Mouse (Mus musculus) MEL (cell line): ENCODE measurements around the gene Artn. TPM values are rescaled to one million over a fixed set of nuclear protein-coding genes. Genes with fewer than 3 reads are reported as not detected.

Experiments
- DNase-seq: peaks from one replicate; pipeline ENCODE4 v3.0.0; 2011; ENCODE audit warnings: low read depth, low spot score
- H3K27ac ChIP-seq: 2 replicates; pipeline ENCODE4 v1.5.1; 2012; ENCODE audit warnings: low read depth, mild to moderate bottlenecking, control low read depth, low read length, moderate library complexity; ENCODE audit not compliant: control insufficient read depth
- H3K27me3 ChIP-seq, 2 experiments: fragments of 150-350 bp in 1 of 2; sonication (generic) in 1 of 2; 2 replicates each; pipeline ENCODE4 v1.6.1; 2012; ENCODE audit warnings: low read length in 2 of 2, mild to moderate bottlenecking in 2 of 2, improper control_type of control experiment in 1 of 2, moderate library complexity in 1 of 2; ENCODE audit not compliant: insufficient read depth in 2 of 2, control insufficient read depth in 1 of 2
- H3K36me3 ChIP-seq, 2 experiments: 2 replicates each; pipeline ENCODE4 v1.6.1; 2012 to 2014; ENCODE audit warnings: low read length in 2 of 2, improper control_type of control experiment in 1 of 2, inconsistent platforms in 1 of 2, mild to moderate bottlenecking in 1 of 2; ENCODE audit not compliant: insufficient read depth in 2 of 2, control insufficient read depth in 1 of 2
- H3K4me1 ChIP-seq, 2 experiments: fragments of 150-350 bp in 1 of 2; sonication (generic) in 1 of 2; 2 replicates each; pipeline ENCODE4 v1.6.1; 2012; ENCODE audit warnings: low read length in 2 of 2, improper control_type of control experiment in 1 of 2, mild to moderate bottlenecking in 1 of 2; ENCODE audit not compliant: insufficient read depth in 2 of 2, control insufficient read depth in 1 of 2
- H3K4me3 ChIP-seq, 2 experiments: fragments of 150-350 bp in 1 of 2; sonication (generic) in 1 of 2; 2 replicates each; pipeline ENCODE4 v1.5.1; 2012; ENCODE audit warnings: low read depth in 2 of 2, low read length in 2 of 2, mild to moderate bottlenecking in 2 of 2, moderate library complexity in 2 of 2, control low read depth in 1 of 2, improper control_type of control experiment in 1 of 2; ENCODE audit not compliant: control insufficient read depth in 1 of 2, insufficient read depth in 1 of 2
- H3K79me2 ChIP-seq: 2 replicates; pipeline ENCODE4 v1.6.1; 2012; ENCODE audit warnings: mild to moderate bottlenecking, low read length, moderate library complexity; ENCODE audit not compliant: control insufficient read depth, poor library complexity, insufficient read depth
- H3K9ac ChIP-seq: 2 replicates; pipeline ENCODE4 v1.6.1; 2012; ENCODE audit warnings: low read depth, mild to moderate bottlenecking, control low read depth, low read length, moderate library complexity; ENCODE audit not compliant: control insufficient read depth, poor library complexity, severe bottlenecking
- H3K9me3 ChIP-seq: fragments of 150-350 bp; sonication (generic); replicated peaks from 2 replicates; pipeline ENCODE4 v1.6.1; 2012; ENCODE audit warnings: mild to moderate bottlenecking, low read length, improper control_type of control experiment, moderate library complexity; ENCODE audit not compliant: insufficient read depth
- BHLHE40 ChIP-seq: IDR thresholded peaks from 2 replicates; pipeline ENCODE4 v1.6.1; 2012; ENCODE audit warnings: low read depth, mild to moderate bottlenecking, inconsistent platforms, low read length, improper control_type of control experiment, borderline replicate concordance
- CHD1 ChIP-seq: IDR thresholded peaks from 2 replicates; pipeline ENCODE4 v1.6.1; 2012; ENCODE audit warnings: low read depth, mild to moderate bottlenecking, inconsistent platforms, low read length, improper control_type of control experiment
- CHD2 ChIP-seq: IDR thresholded peaks from 2 replicates; pipeline ENCODE4 v1.6.1; 2011; ENCODE audit warnings: low read length, improper control_type of control experiment
- CTCF ChIP-seq, 3 experiments: IDR thresholded peaks in 2 of 3; conservative IDR thresholded peaks in 1 of 3; 2 replicates each; pipeline ENCODE4 v1.5.1; 2011 to 2012; ENCODE audit warnings: low read length in 3 of 3, low read depth in 2 of 3, mild to moderate bottlenecking in 2 of 3, improper control_type of control experiment in 1 of 3, inconsistent platforms in 1 of 3, mixed read lengths in 1 of 3, moderate library complexity in 1 of 3; ENCODE audit not compliant: control insufficient read depth in 1 of 3, insufficient read depth in 1 of 3, poor library complexity in 1 of 3, severe bottlenecking in 1 of 3
- ELF1 ChIP-seq: IDR thresholded peaks from 2 replicates; pipeline ENCODE4 v1.6.1; 2014; ENCODE audit warnings: low read depth, mild to moderate bottlenecking, inconsistent platforms, low read length, improper control_type of control experiment, moderate library complexity
- EP300 ChIP-seq, 2 experiments: IDR thresholded peaks; 2 replicates each; pipeline ENCODE4 v1.6.1; 2011; ENCODE audit warnings: improper control_type of control experiment in 2 of 2, low read length in 2 of 2, low read depth in 1 of 2, mild to moderate bottlenecking in 1 of 2
- ETS1 ChIP-seq: IDR thresholded peaks from 2 replicates; pipeline ENCODE4 v1.6.1; 2012; ENCODE audit warnings: low read depth, mild to moderate bottlenecking, inconsistent platforms, low read length, improper control_type of control experiment, moderate library complexity
- GABPA ChIP-seq: IDR thresholded peaks from 2 replicates; pipeline ENCODE4 v1.6.1; 2012; ENCODE audit warnings: low read depth, mild to moderate bottlenecking, inconsistent platforms, low read length, improper control_type of control experiment, moderate library complexity
- GATA1 ChIP-seq: IDR thresholded peaks from 2 replicates; pipeline ENCODE4 v1.6.1; 2011; ENCODE audit warnings: low read depth, low read length, improper control_type of control experiment
- HCFC1 ChIP-seq: IDR thresholded peaks from 2 replicates; pipeline ENCODE4 v1.6.1; 2012; ENCODE audit warnings: low read depth, mild to moderate bottlenecking, inconsistent platforms, low read length, improper control_type of control experiment, moderate library complexity
- JUND ChIP-seq: IDR thresholded peaks from 2 replicates; pipeline ENCODE4 v1.6.1; 2011; ENCODE audit warnings: low read depth, mild to moderate bottlenecking, improper control_type of control experiment, low read length
- KAT2A ChIP-seq: conservative IDR thresholded peaks from 2 replicates; pipeline ENCODE4 v1.6.1; 2012; ENCODE audit warnings: low read depth, low read length, improper control_type of control experiment, inconsistent platforms
- MAFK ChIP-seq: IDR thresholded peaks from 2 replicates; pipeline ENCODE4 v1.6.1; 2011; ENCODE audit warnings: low read depth, mild to moderate bottlenecking, low read length, improper control_type of control experiment, borderline replicate concordance
- MAX ChIP-seq: IDR thresholded peaks from 2 replicates; pipeline ENCODE4 v1.6.1; 2011; ENCODE audit warnings: low read length, improper control_type of control experiment
- MAZ ChIP-seq: IDR thresholded peaks from 2 replicates; pipeline ENCODE4 v1.6.1; 2012; ENCODE audit warnings: low read depth, mild to moderate bottlenecking, inconsistent platforms, low read length, improper control_type of control experiment
- MXI1 ChIP-seq: IDR thresholded peaks from 2 replicates; pipeline ENCODE4 v1.6.1; 2011; ENCODE audit warnings: mild to moderate bottlenecking, low read depth, low read length, improper control_type of control experiment
- MYB ChIP-seq: IDR thresholded peaks from 2 replicates; pipeline ENCODE4 v1.6.1; 2011; ENCODE audit warnings: mild to moderate bottlenecking, low read depth, low read length, improper control_type of control experiment
- MYC ChIP-seq: IDR thresholded peaks from 2 replicates; pipeline ENCODE4 v1.6.1; 2011; ENCODE audit warnings: low read depth, mild to moderate bottlenecking, low read length, improper control_type of control experiment, moderate library complexity
- NELFE ChIP-seq: IDR thresholded peaks from 2 replicates; pipeline ENCODE4 v1.6.1; 2011; ENCODE audit warnings: low read depth, low read length, improper control_type of control experiment
- NRF1 ChIP-seq: IDR thresholded peaks from 2 replicates; pipeline ENCODE4 v1.6.1; 2014; ENCODE audit warnings: low read depth, mild to moderate bottlenecking, inconsistent platforms, low read length, improper control_type of control experiment, moderate library complexity; ENCODE audit not compliant: poor library complexity, insufficient read depth, severe bottlenecking
- POLR2A ChIP-seq, 2 experiments: IDR thresholded peaks; 2 replicates each; pipeline ENCODE4 v1.6.1; 2011 to 2012; ENCODE audit warnings: low read length in 2 of 2, mild to moderate bottlenecking in 2 of 2, control low read depth in 1 of 2, improper control_type of control experiment in 1 of 2, low read depth in 1 of 2, moderate library complexity in 1 of 2; ENCODE audit not compliant: control insufficient read depth in 1 of 2, insufficient read depth in 1 of 2, poor library complexity in 1 of 2
- POLR2AphosphoS2 ChIP-seq: IDR thresholded peaks from 2 replicates; pipeline ENCODE4 v1.6.1; 2011; ENCODE audit warnings: low read length, improper control_type of control experiment
- POLR2AphosphoS5 ChIP-seq: IDR thresholded peaks from 2 replicates; pipeline ENCODE4 v1.6.1; 2012; ENCODE audit warnings: low read depth, borderline replicate concordance, mild to moderate bottlenecking, inconsistent platforms, low read length, moderate library complexity, mixed read lengths
- RAD21 ChIP-seq: IDR thresholded peaks from 2 replicates; pipeline ENCODE4 v1.6.1; 2011; ENCODE audit warnings: mild to moderate bottlenecking, low read depth, low read length, improper control_type of control experiment
- RCOR1 ChIP-seq: IDR thresholded peaks from 2 replicates; pipeline ENCODE4 v1.6.1; 2012; ENCODE audit warnings: low read depth, mild to moderate bottlenecking, inconsistent platforms, low read length, improper control_type of control experiment
- SIN3A ChIP-seq: IDR thresholded peaks from 2 replicates; pipeline ENCODE4 v1.6.1; 2012; ENCODE audit warnings: low read length, improper control_type of control experiment, inconsistent platforms
- SMC3 ChIP-seq: IDR thresholded peaks from 2 replicates; pipeline ENCODE4 v1.6.1; 2011; ENCODE audit warnings: low read depth, low read length, improper control_type of control experiment
- TAL1 ChIP-seq: IDR thresholded peaks from 2 replicates; pipeline ENCODE4 v1.6.1; 2012; ENCODE audit warnings: mild to moderate bottlenecking, inconsistent platforms, low read length, moderate library complexity, mixed read lengths
- TBP ChIP-seq: IDR thresholded peaks from 2 replicates; pipeline ENCODE4 v1.8.0; 2011; ENCODE audit warnings: low read depth, low read length, improper control_type of control experiment
- TCF12 ChIP-seq: IDR thresholded peaks from 2 replicates; pipeline ENCODE4 v1.6.1; 2014; ENCODE audit warnings: low read depth, mild to moderate bottlenecking, inconsistent platforms, low read length, improper control_type of control experiment, moderate library complexity
- UBTF ChIP-seq: IDR thresholded peaks from 2 replicates; pipeline ENCODE4 v1.6.1; 2012; ENCODE audit warnings: low read depth, mild to moderate bottlenecking, inconsistent platforms, low read length, improper control_type of control experiment, moderate library complexity, borderline replicate concordance; ENCODE audit not compliant: insufficient read depth
- USF1 ChIP-seq: IDR thresholded peaks from 2 replicates; pipeline ENCODE4 v1.6.1; 2014; ENCODE audit warnings: low read depth, mild to moderate bottlenecking, inconsistent platforms, low read length, improper control_type of control experiment, moderate library complexity
- USF2 ChIP-seq, 2 experiments: IDR thresholded peaks; 2 replicates each; pipeline ENCODE4 v1.6.1; 2011 to 2012; ENCODE audit warnings: improper control_type of control experiment in 2 of 2, low read length in 2 of 2, borderline replicate concordance in 1 of 2, inconsistent platforms in 1 of 2, low read depth in 1 of 2, mild to moderate bottlenecking in 1 of 2; ENCODE audit not compliant: insufficient read depth in 1 of 2
- ZC3H11A ChIP-seq: IDR thresholded peaks from 2 replicates; pipeline ENCODE4 v1.6.1; 2012; ENCODE audit warnings: low read depth, mild to moderate bottlenecking, inconsistent platforms, low read length, improper control_type of control experiment
- ZMIZ1 ChIP-seq: IDR thresholded peaks from 2 replicates; pipeline ENCODE4 v1.6.1; 2012; ENCODE audit warnings: low read depth, mild to moderate bottlenecking, inconsistent platforms, low read length, improper control_type of control experiment, moderate library complexity
- ZNF384 ChIP-seq: IDR thresholded peaks from 2 replicates; pipeline ENCODE4 v1.6.1; 2012; ENCODE audit warnings: low read depth, mild to moderate bottlenecking, inconsistent platforms, low read length, improper control_type of control experiment
- polyA plus RNA-seq, 2 experiments: library from polyadenylated mRNA; stranded (reverse) in 1 of 2; unstranded in 1 of 2; fragments of >175 nt in 1 of 2; fragments of >200 nt in 1 of 2; gene quantifications; 2 replicates each; pipeline versions ENCODE4 v1.2.1 to v1.2.4; 2012; ENCODE audit warnings: low replicate concordance in 2 of 2, low read depth in 1 of 2; ENCODE audit not compliant: insufficient read length in 2 of 2, insufficient read depth in 1 of 2, missing spikeins in 1 of 2
- total RNA-seq: library from RNA; depleted of rRNA; stranded (reverse); fragments of 300-350 nt; gene quantifications from 2 replicates; pipeline ENCODE4 v1.2.3, GENCODE M21; 2012

The Artn gene
- total and polyA plus RNA-seq, 3 experiments, result 0.08 to 0.21 TPM; not detected in 1

GRCm38 (mm10) chr4:117887133-117887532 is 42.4 kb downstream of the Artn start, which contains the start of gene Atp6v0b:
Gene Atp6v0b (minus strand): TSS chr4:117887333.
- Histone ChIP-seq H3K4me1 (peaks cover 0 to 15% of the 10 kb centered on the region in 2 experiments; a peak in 3 of 4 replicates), H3K79me2 (peaks cover 25% of the 10 kb centered on the region), H3K27me3 (no peaks in the 10 kb centered on the region), H3K4me3 (peak within 1 kb of the TSS; percentile 60 to 90), H3K9me3 (no peaks in the 10 kb centered on the region), H3K27ac (peak within 1 kb of the TSS; percentile 62), H3K36me3 (peaks cover 0 to 3% of the 10 kb centered on the region in 2 experiments; a peak in 3 of 4 replicates), H3K9ac (peak within 1 kb of the TSS; percentile 93)
- peak; percentile 68 for TF ChIP-seq ELF1
- TF ChIP-seq GATA1, result no peak
- no peak for TF ChIP-seq MAFK
- TF ChIP-seq POLR2AphosphoS2, result no peak
- TF ChIP-seq JUND, result no peak
- TF ChIP-seq TAL1, result no peak
- no peak for TF ChIP-seq TBP
- no peak for TF ChIP-seq UBTF
- no peak for TF ChIP-seq MAZ
- peak; percentile 99 for TF ChIP-seq USF1
- peak; percentile 56 to 81; a peak in 3 of 4 replicates for TF ChIP-seq POLR2A (IDR thresholded peaks at IDR 0.05; ENCODE audit: control insufficient read depth in 1 of 2, insufficient read depth in 1 of 2, low read depth in 1 of 2, low read length in 2 of 2, poor library complexity in 1 of 2)
- TF ChIP-seq EP300 (IDR thresholded peaks at IDR 0.05; ENCODE audit: low read depth in 1 of 2, low read length in 2 of 2), result no peak
- no peak for TF ChIP-seq CHD2
- peak; percentile 64; the same call in 1 of the 2 replicates for TF ChIP-seq ETS1
- TF ChIP-seq SMC3, result no peak
- 0 out of 6 replicates have a peak, but pooled peaks of 1 of the 3 experiments have one; percentile 0 for TF ChIP-seq CTCF (IDR thresholded peaks at IDR 0.05 in 2 of 3, conservative IDR thresholded peaks at IDR 0.05 in 1 of 3; ENCODE audit: control insufficient read depth in 1 of 3, insufficient read depth in 1 of 3, low read depth in 2 of 3, low read length in 3 of 3, poor library complexity in 1 of 3, severe bottlenecking in 1 of 3)
- TF ChIP-seq CHD1, result no peak
- peak; percentile 90 for TF ChIP-seq KAT2A
- TF ChIP-seq RCOR1, result 0 out of 2 replicates have a peak, but pooled peaks have one; percentile 34
- TF ChIP-seq ZNF384, result no peak
- 0 out of 2 replicates have a peak, but pooled peaks have one; percentile 2 for TF ChIP-seq ZMIZ1
- TF ChIP-seq RAD21, result no peak
- TF ChIP-seq MAX, result peak; percentile 99
- TF ChIP-seq BHLHE40, result peak; percentile 98
- peak; percentile 65 for TF ChIP-seq NRF1
- no peak for TF ChIP-seq ZC3H11A
- peak; percentile 72 for TF ChIP-seq NELFE
- peak; percentile 93 for TF ChIP-seq SIN3A
- no peak for TF ChIP-seq GABPA
- peak; percentile 99 for TF ChIP-seq HCFC1
- TF ChIP-seq POLR2AphosphoS5, result no peak
- peak; percentile 63 for TF ChIP-seq TCF12
- TF ChIP-seq MYC, result no peak
- peak; percentile 98 to 100 for TF ChIP-seq USF2 (IDR thresholded peaks at IDR 0.05; ENCODE audit: borderline replicate concordance in 1 of 2, insufficient read depth in 1 of 2, low read depth in 1 of 2, low read length in 2 of 2)
- no peak for TF ChIP-seq MYB
- TF ChIP-seq MXI1, result peak; percentile 90
- peak; percentile 92 for DNase-seq
